In the genomic region with DNA sequence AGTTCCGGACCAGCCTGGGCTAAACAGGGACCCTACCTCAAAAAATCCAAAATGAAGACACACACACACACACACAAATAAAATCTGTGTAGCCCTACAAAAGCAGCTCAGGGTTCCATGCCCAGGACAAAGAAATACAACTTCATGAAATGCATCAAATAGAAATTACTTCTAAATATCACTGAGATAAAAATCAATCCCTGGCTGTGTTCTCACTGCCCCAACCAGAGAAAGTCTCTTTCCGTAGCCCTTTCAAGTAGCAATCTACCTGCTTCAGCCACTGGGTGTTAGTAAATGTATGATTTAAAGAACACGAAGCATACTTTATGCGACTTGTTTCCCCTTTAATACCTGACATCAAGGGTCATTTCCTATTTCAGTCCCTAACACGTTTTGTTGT, we compare ENCODE assay signal across 8 mouse cellular contexts. TPM values are rescaled to one million over a fixed set of nuclear protein-coding genes. Genes with fewer than 3 reads are reported as not detected.
DNase-seq lines count a peak whose midpoint lies in the region; ATAC-seq lines count a peak whose summit lies in the region.
"Had no signal": no experiment of that assay in that cellular context is flagged by ENCODE, and none has a peak within 500 bp of the region (broad histone marks: within the 10 kb centered on the region; RNA-seq: fewer than 3 reads in every experiment).

No protein-coding gene starts in this region.

- 23% methylated on average over 5 of the region's 5 CpGs for WGBS in lung, embryonic 15.5 days
- 32% methylated on average over 5 of the region's 5 CpGs for WGBS in forebrain, embryonic 11.5 days
- 22% methylated on average over 5 of the region's 5 CpGs for whole genome bisulfite sequencing in limb, embryonic 13.5 days
- WGBS in stomach, embryonic 15.5 days = 24% methylated on average over 5 of the region's 5 CpGs

- no peak for ATAC-seq in lung, embryonic 15.5 days (ENCODE audit: borderline replicate concordance, extremely low read depth, low FRiP score, low TSS enrichment)
- no peak for ATAC-seq in forebrain, embryonic 11.5 days (replicated peaks; ENCODE audit: low FRiP score)
- ATAC-seq in limb, embryonic 13.5 days (ENCODE audit: low FRiP score, low read depth) = no peak
- ATAC-seq in stomach, embryonic 15.5 days (ENCODE audit: insufficient read depth, low FRiP score, low read depth) = no peak

- peak overlapping the region; percentile 91; the same call in 1 of the 2 replicates for H3K9ac ChIP-seq in lung, embryonic 15.5 days
- H3K9ac ChIP-seq in forebrain, embryonic 11.5 days (ENCODE audit: low read length) = peak overlapping the region; percentile 55
- peak overlapping the region; percentile 95 for H3K9ac ChIP-seq in limb, embryonic 13.5 days
- no peak overlapping the region for H3K9ac ChIP-seq in stomach, embryonic 15.5 days

- DNase-seq in lung, postnatal 36 days = no peak
- DNase-seq in forebrain, embryonic 11.5 days (ENCODE audit: low spot score) = no peak
- DNase-seq in frontal cortex, postnatal 36 days (ENCODE audit: low spot score in 2 of 2) = no peak
- no peak for DNase-seq in layer of hippocampus, postnatal 25 days (ENCODE audit: extremely low spot score in 1 of 2, low spot score in 1 of 2)
- DNase-seq: left cerebral cortex, postnatal 4 days had no signal

- H3K27me3 ChIP-seq in lung, embryonic 15.5 days = no peaks in the 10 kb centered on the region
- no peaks in the 10 kb centered on the region for H3K27me3 ChIP-seq in forebrain, embryonic 11.5 days (ENCODE audit: control insufficient read depth, insufficient read depth, low read length)
- H3K27me3 ChIP-seq in limb, embryonic 13.5 days = no peaks in the 10 kb centered on the region
- H3K27me3 ChIP-seq in stomach, embryonic 15.5 days (replicated peaks) = no peaks in the 10 kb centered on the region

- H3K4me1 ChIP-seq in lung, embryonic 15.5 days = peaks cover 17% of the 10 kb centered on the region
- peaks cover 7% of the 10 kb centered on the region for H3K4me1 ChIP-seq in forebrain, embryonic 11.5 days (replicated peaks; ENCODE audit: control insufficient read depth, insufficient read depth, low read length)
- H3K4me1 ChIP-seq in limb, embryonic 13.5 days = peaks cover 24% of the 10 kb centered on the region
- H3K4me1 ChIP-seq in stomach, embryonic 15.5 days = peaks cover 11% of the 10 kb centered on the region; the same call in 1 of the 2 replicates

- no peak overlapping the region for H3K27ac ChIP-seq in lung, embryonic 15.5 days
- no peak overlapping the region for H3K27ac ChIP-seq in forebrain, embryonic 11.5 days (ENCODE audit: low read depth, low read length)
- no peak overlapping the region for H3K27ac ChIP-seq in limb, embryonic 13.5 days
- H3K27ac ChIP-seq in stomach, embryonic 15.5 days = no peak overlapping the region

- peaks cover 26% of the 10 kb centered on the region for H3K36me3 ChIP-seq in lung, embryonic 15.5 days
- H3K36me3 ChIP-seq in forebrain, embryonic 11.5 days (ENCODE audit: control insufficient read depth, insufficient read depth, low read length) = no peaks in the 10 kb centered on the region
- peaks cover 30% of the 10 kb centered on the region for H3K36me3 ChIP-seq in limb, embryonic 13.5 days
- peaks cover 6% of the 10 kb centered on the region; the same call in 1 of the 2 replicates for H3K36me3 ChIP-seq in stomach, embryonic 15.5 days

- peak overlapping the region; percentile 80 for H3K4me3 ChIP-seq in lung, embryonic 15.5 days
- H3K4me3 ChIP-seq in forebrain, embryonic 11.5 days (ENCODE audit: low read depth, low read length) = peak overlapping the region; percentile 86
- H3K4me3 ChIP-seq in limb, embryonic 13.5 days = peak overlapping the region; percentile 77
- peak overlapping the region; percentile 86 for H3K4me3 ChIP-seq in stomach, embryonic 15.5 days (replicated peaks)

- H3K9me3 ChIP-seq in lung, embryonic 15.5 days = no peaks in the 10 kb centered on the region
- H3K9me3 ChIP-seq in forebrain, embryonic 11.5 days (ENCODE audit: control insufficient read depth, low read length) = no peaks in the 10 kb centered on the region
- H3K9me3 ChIP-seq in limb, embryonic 13.5 days = no peaks in the 10 kb centered on the region
- no peaks in the 10 kb centered on the region for H3K9me3 ChIP-seq in stomach, embryonic 15.5 days

- peak overlapping the region; percentile 84 for H3K4me2 ChIP-seq in lung, embryonic 15.5 days
- H3K4me2 ChIP-seq in forebrain, embryonic 11.5 days (ENCODE audit: low read depth, low read length, severe bottlenecking) = peak overlapping the region; percentile 75
- peak overlapping the region; percentile 79 for H3K4me2 ChIP-seq in limb, embryonic 13.5 days (replicated peaks)
- peak overlapping the region; percentile 91 for H3K4me2 ChIP-seq in stomach, embryonic 15.5 days

RNA-seq across cellular contexts. Expression of gene Sirt1, which starts 44.2 kb away (rescaled TPM):
- 5.3 and 5.9 TPM in 2 replicates for polyA plus RNA-seq in lung, embryonic 15.5 days (2015; fragmentation: Nextera tagmentation; extraction: Ambion mirVana)
- 9.1 and 9.3 TPM in 2 replicates for polyA plus RNA-seq in forebrain, embryonic 11.5 days (2014; fragmentation: Nextera tagmentation; extraction: Ambion mirVana)
- polyA plus RNA-seq in limb, embryonic 13.5 days (2015; fragmentation: Nextera tagmentation; extraction: Ambion mirVana) = 6.5 and 7.3 TPM in 2 replicates
- polyA plus RNA-seq in stomach, embryonic 15.5 days (2015; fragmentation: Nextera tagmentation; extraction: Ambion mirVana) = 5.2 and 5.5 TPM in 2 replicates
- 10 to 100 TPM; 12.5 to 14.2 TPM for total RNA-seq in layer of hippocampus, postnatal 25 days (2021)

RNA-seq across cellular contexts. Expression of gene Dnajc12, which starts 44.9 kb away (rescaled TPM):
- polyA plus RNA-seq in lung, embryonic 15.5 days (2015; fragmentation: Nextera tagmentation; extraction: Ambion mirVana) = 13.3 and 13.6 TPM in 2 replicates
- 6.4 and 8.7 TPM in 2 replicates for polyA plus RNA-seq in forebrain, embryonic 11.5 days (2014; fragmentation: Nextera tagmentation; extraction: Ambion mirVana)
- 12.0 and 12.8 TPM in 2 replicates for polyA plus RNA-seq in limb, embryonic 13.5 days (2015; fragmentation: Nextera tagmentation; extraction: Ambion mirVana)
- 9.3 and 10.5 TPM in 2 replicates for polyA plus RNA-seq in stomach, embryonic 15.5 days (2015; fragmentation: Nextera tagmentation; extraction: Ambion mirVana)
- total RNA-seq in layer of hippocampus, postnatal 25 days (2021) = 10 to 100 TPM; 15.6 to 18.2 TPM
